Mouse (Mus musculus) liver, embryonic 14.5 days (tissue): ENCODE measurements at regions not wholly inside any gene's neighbourhood (a gene's known extent, or its start where the extent isn't known, plus 50 kb on each side); places are given as distances from the start of the nearest gene placed in this dataset.

ENCODE experiments used
- CTCF ChIP-seq: IDR thresholded peaks from 2 replicates; pipeline ENCODE4 v1.5.1; 2016; ENCODE audit warnings: antibody characterized with exemption, low read depth, control low read depth
- EP300 ChIP-seq: IDR thresholded peaks from 2 replicates; pipeline ENCODE4 v1.6.1; 2016; ENCODE audit warnings: antibody characterized with exemption, low read depth

- TF ChIP-seq CTCF = no peak
- no peak for TF ChIP-seq EP300
Measured at GRCm38 (mm10) chr11:64156640-64157039, 77.4 kb upstream of the Cox10 start.
